Comparison of ENCODE assay signal across 8 mouse cellular contexts in the genomic region with DNA sequence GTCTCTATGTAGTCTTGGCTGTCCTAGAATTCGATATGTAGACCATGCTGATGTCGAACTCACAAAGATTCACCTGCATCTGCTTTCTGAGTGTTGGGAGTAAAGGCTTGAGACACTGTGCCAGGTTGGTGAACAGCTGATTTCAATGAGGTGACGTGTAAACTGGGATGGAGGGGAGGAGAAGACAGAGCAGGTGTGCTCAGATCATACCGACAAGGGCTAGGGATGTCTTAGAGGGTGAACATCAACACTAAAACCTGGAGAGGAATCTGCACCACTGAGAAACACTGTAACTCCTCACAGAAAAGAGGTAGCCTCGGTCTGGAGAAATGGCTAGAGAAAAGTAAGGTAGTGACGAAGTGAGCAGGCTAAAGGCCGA. TPM values are rescaled to one million over a fixed set of nuclear protein-coding genes. Genes with fewer than 3 reads are reported as not detected.
DNase-seq lines count a peak whose midpoint lies in the region; ATAC-seq and TF ChIP-seq lines count a peak whose summit lies in the region.

No protein-coding gene starts in this region.

- WGBS in forebrain, embryonic 13.5 days: 6% methylated on average over 7 of the region's 7 CpGs
- WGBS in liver, embryonic 13.5 days (ENCODE audit: insufficient replicate concordance): 9% methylated on average over 7 of the region's 7 CpGs

- H3K9me3 ChIP-seq in forebrain, embryonic 13.5 days (replicated peaks): no peaks in the 10 kb centered on the region
- no peaks in the 10 kb centered on the region for H3K9me3 ChIP-seq in liver, embryonic 13.5 days (replicated peaks)

- DNase-seq in frontal cortex, postnatal 10 days (ENCODE audit: low spot score in 2 of 2): no peak
- no peak for DNase-seq in liver, embryonic 13.5 days
- DNase-seq in natural killer cell, adult 2 months (ENCODE audit: low spot score in 2 of 2): no peak
- no peak for DNase-seq in embryo, embryonic 10.5 days (ENCODE audit: low spot score)
- no peak for DNase-seq in gastrocnemius, postnatal 10 days

- H3K27me3 ChIP-seq in C2C12 (ENCODE audit: control insufficient read depth, insufficient read depth, insufficient read length): no peaks in the 10 kb centered on the region
- H3K27me3 ChIP-seq in forebrain, embryonic 13.5 days: no peaks in the 10 kb centered on the region
- no peaks in the 10 kb centered on the region for H3K27me3 ChIP-seq in liver, embryonic 13.5 days

- no peak overlapping the region for H3K27ac ChIP-seq in forebrain, embryonic 13.5 days
- H3K27ac ChIP-seq in liver, embryonic 13.5 days: peak overlapping the region; percentile 98

- peak overlapping the region; percentile 56 for H3ac ChIP-seq in C2C12 (ENCODE audit: control insufficient read depth, insufficient read length, low read depth)

- no peak overlapping the region for H3K9ac ChIP-seq in forebrain, embryonic 13.5 days
- peak overlapping the region; percentile 93 for H3K9ac ChIP-seq in liver, embryonic 13.5 days

- H3K4me1 ChIP-seq in forebrain, embryonic 13.5 days: peaks cover 8% of the 10 kb centered on the region
- H3K4me1 ChIP-seq in liver, embryonic 13.5 days (replicated peaks): peaks cover 35% of the 10 kb centered on the region

- ATAC-seq in frontal cortex, adult (ENCODE audit: low TSS enrichment): peak; percentile 22; the same call in 1 of the 2 replicates
- peak; percentile 46; the same call in 1 of the 2 replicates for ATAC-seq in forebrain, embryonic 13.5 days
- peak; percentile 26 for ATAC-seq in liver, embryonic 13.5 days (ENCODE audit: low read depth)

- peak overlapping the region; percentile 69 for H3K4me2 ChIP-seq in forebrain, embryonic 13.5 days
- peak overlapping the region; percentile 91 for H3K4me2 ChIP-seq in liver, embryonic 13.5 days

- H3K36me3 ChIP-seq in C2C12 (ENCODE audit: control insufficient read depth, insufficient read depth): peaks cover 24% of the 10 kb centered on the region
- H3K36me3 ChIP-seq in forebrain, embryonic 13.5 days (ENCODE audit: poor library complexity, severe bottlenecking): peaks cover 32% of the 10 kb centered on the region
- H3K36me3 ChIP-seq in liver, embryonic 13.5 days: peaks cover 38% of the 10 kb centered on the region

- H3K79me3 ChIP-seq in C2C12 (ENCODE audit: low read depth): no peaks in the 10 kb centered on the region

- H3K4me3 ChIP-seq in C2C12 (ENCODE audit: insufficient read depth, poor library complexity, severe bottlenecking): peak overlapping the region; percentile 42
- peak overlapping the region; percentile 76 for H3K4me3 ChIP-seq in forebrain, embryonic 13.5 days
- H3K4me3 ChIP-seq in liver, embryonic 13.5 days (replicated peaks): peak overlapping the region; percentile 89

- H3K79me2 ChIP-seq in C2C12 (ENCODE audit: control insufficient read depth, insufficient read depth): no peaks in the 10 kb centered on the region

- TF ChIP-seq CTCF in C2C12 (IDR thresholded peaks at IDR 0.05; ENCODE audit: control insufficient read depth, insufficient read depth, insufficient read length): no peak

TF ChIP-seq in C2C12, 6 proteins besides CTCF, POLR2A, EP300 and RAD21:
- TF ChIP-seq MAX (IDR thresholded peaks at IDR 0.05) (no peak), MYOG (IDR thresholded peaks at IDR 0.05; ENCODE audit: control insufficient read depth, extremely low read depth, insufficient read length) (no peak), CEBPB (IDR thresholded peaks at IDR 0.05; ENCODE audit: low read depth) (no peak), FOSL1 (IDR thresholded peaks at IDR 0.05; ENCODE audit: insufficient read depth, low read length, poor library complexity, severe bottlenecking) (no peak), USF1 (IDR thresholded peaks at IDR 0.05; ENCODE audit: low read depth) (no peak), MYOD1 (IDR thresholded peaks at IDR 0.05; ENCODE audit: control insufficient read depth, insufficient read length, low read depth) (no peak)

RNA-seq across cellular contexts. Expression of gene Zfand2b, which starts 0.4 kb away (rescaled TPM):
- 23.6 TPM for polyA plus RNA-seq in C2C12 (2012; fragmentation: generic; extraction: Trizol)
- 33.2 and 37.9 TPM in 2 replicates for polyA plus RNA-seq in forebrain, embryonic 13.5 days (2015; fragmentation: Nextera tagmentation; extraction: Ambion mirVana)
- 40.0 and 44.7 TPM in 2 replicates for polyA plus RNA-seq in liver, embryonic 13.5 days (2015; fragmentation: Nextera tagmentation; extraction: Ambion mirVana)
- 10 to 100 TPM; 12.4 to 14.0 TPM for total RNA-seq in gastrocnemius, postnatal 10 days (2021)

RNA-seq across cellular contexts. Expression of gene Abcb6, which starts 12.1 kb away (rescaled TPM):
- 34.9 TPM for polyA plus RNA-seq in C2C12 (2012; fragmentation: generic; extraction: Trizol)
- polyA plus RNA-seq in forebrain, embryonic 13.5 days (2015; fragmentation: Nextera tagmentation; extraction: Ambion mirVana): 28.6 and 31.7 TPM in 2 replicates
- polyA plus RNA-seq in liver, embryonic 13.5 days (2015; fragmentation: Nextera tagmentation; extraction: Ambion mirVana): 69.9 and 77.9 TPM in 2 replicates
- 10 to 100 TPM; 20.8 to 24.2 TPM for total RNA-seq in gastrocnemius, postnatal 10 days (2021)

RNA-seq across cellular contexts. Expression of gene Ankzf1, which starts 23.9 kb away (rescaled TPM):
- 4.0 TPM for polyA plus RNA-seq in C2C12 (2012; fragmentation: generic; extraction: Trizol)
- 22.0 and 23.1 TPM in 2 replicates for polyA plus RNA-seq in forebrain, embryonic 13.5 days (2015; fragmentation: Nextera tagmentation; extraction: Ambion mirVana)
- 9.3 and 9.9 TPM in 2 replicates for polyA plus RNA-seq in liver, embryonic 13.5 days (2015; fragmentation: Nextera tagmentation; extraction: Ambion mirVana)
- 1 to 10 TPM; 6.8 to 9.4 TPM for total RNA-seq in gastrocnemius, postnatal 10 days (2021)

RNA-seq across cellular contexts. Expression of gene Atg9a, which starts 23.9 kb away (rescaled TPM):
- polyA plus RNA-seq in C2C12 (2012; fragmentation: generic; extraction: Trizol): 16.8 TPM
- 29.7 and 31.8 TPM in 2 replicates for polyA plus RNA-seq in forebrain, embryonic 13.5 days (2015; fragmentation: Nextera tagmentation; extraction: Ambion mirVana)
- 18.2 and 21.0 TPM in 2 replicates for polyA plus RNA-seq in liver, embryonic 13.5 days (2015; fragmentation: Nextera tagmentation; extraction: Ambion mirVana)
- total RNA-seq in gastrocnemius, postnatal 10 days (2021): 10 to 100 TPM; 50.8 to 51.0 TPM

RNA-seq across cellular contexts. Expression of gene Retreg2, which starts 25.5 kb away (rescaled TPM):
- polyA plus RNA-seq in C2C12 (2012; fragmentation: generic; extraction: Trizol): 37.5 TPM
- 71.8 and 75.1 TPM in 2 replicates for polyA plus RNA-seq in forebrain, embryonic 13.5 days (2015; fragmentation: Nextera tagmentation; extraction: Ambion mirVana)
- polyA plus RNA-seq in liver, embryonic 13.5 days (2015; fragmentation: Nextera tagmentation; extraction: Ambion mirVana): 47.3 and 50.5 TPM in 2 replicates
- total RNA-seq in gastrocnemius, postnatal 10 days (2021): 10 to 100 TPM; 18.1 to 21.5 TPM
